Mouse (Mus musculus) erythroblast, embryonic 14.5 days (primary cell): Measurements from ENCODE around the gene Sclt1.

Experiments
- GATA1 ChIP-seq: IDR thresholded peaks from 2 replicates; pipeline ENCODE4 v1.6.1; 2012; ENCODE audit warnings: low read length, inconsistent platforms, mixed read lengths
- TAL1 ChIP-seq: IDR thresholded peaks from 3 replicates; pipeline ENCODE4 v1.6.1; 2012; ENCODE audit warnings: low read length, inconsistent platforms, mixed read lengths

- no peak for TF ChIP-seq TAL1
- no peak for TF ChIP-seq GATA1
Observed at GRCm38 (mm10) chr3:41695681-41696080, 46.6 kb downstream of the Sclt1 start.
